Mouse (Mus musculus) heart, embryonic 15.5 days (tissue): ENCODE data around the gene Pdpr. TPM values are rescaled to one million over a fixed set of nuclear protein-coding genes. Genes with fewer than 3 reads are reported as not detected.

ENCODE experiments used
- ATAC-seq: fragments of 200-750 bp; cut with Nextera tagmentation; replicated peaks from 2 replicates; pipeline ENCODE4 v1.8.0; 2017; ENCODE audit warnings: low read depth, moderate TSS enrichment; ENCODE audit not compliant: insufficient number of reproducible peaks, insufficient read depth, low FRiP score
- H3K27ac ChIP-seq: fragments of 300-500 bp; sonication (generic); 2 replicates; pipeline ENCODE4 v1.5.1; 2015; ENCODE audit warnings: mild to moderate bottlenecking, inconsistent platforms
- H3K27me3 ChIP-seq: fragments of 300-500 bp; sonication (generic); 2 replicates; pipeline ENCODE4 v1.6.1; 2015; ENCODE audit warnings: inconsistent platforms
- H3K36me3 ChIP-seq: fragments of 300-500 bp; sonication (generic); 2 replicates; pipeline ENCODE4 v1.6.1; 2015; ENCODE audit warnings: mild to moderate bottlenecking, inconsistent platforms
- H3K4me1 ChIP-seq: fragments of 300-500 bp; sonication (generic); replicated peaks from 2 replicates; pipeline ENCODE4 v1.6.1; 2015; ENCODE audit warnings: inconsistent platforms
- H3K4me2 ChIP-seq: fragments of 300-500 bp; sonication (generic); 2 replicates; pipeline ENCODE4 v1.6.1; 2015; ENCODE audit warnings: inconsistent platforms, mild to moderate bottlenecking, moderate library complexity
- H3K4me3 ChIP-seq: fragments of 300-500 bp; sonication (generic); 2 replicates; pipeline ENCODE4 v1.5.1; 2015; ENCODE audit warnings: mild to moderate bottlenecking, inconsistent platforms
- H3K9ac ChIP-seq: fragments of 300-500 bp; sonication (generic); 2 replicates; pipeline ENCODE4 v1.6.1; 2015; ENCODE audit warnings: mild to moderate bottlenecking, inconsistent platforms
- H3K9me3 ChIP-seq: fragments of 300-500 bp; sonication (generic); replicated peaks from 2 replicates; pipeline ENCODE4 v1.6.1; 2016; ENCODE audit warnings: inconsistent platforms
- WGBS: fragments of 180-500 bp; shearing (Covaris S2); methylation state at CpG from one replicate; pipeline ENCODE4 v1.1.7; 2015; ENCODE audit warnings: mixed read lengths; 5-methylcytosine and 5-hydroxymethylcytosine counted together
- polyA plus RNA-seq: library from polyadenylated mRNA; unstranded; fragments of >200 nt; fragmentation: Nextera tagmentation; extraction: Ambion mirVana; gene quantifications from 2 replicates; pipeline ENCODE4 v1.2.1, GENCODE M21; 2015

Pdpr gene
- polyA plus RNA-seq, 1 experiment from 2014 or later = 10.2 TPM

GRCm38 (mm10) chr8:111185472-111185947 is 91.1 kb downstream of the Pdpr start:
- ATAC-seq = no peak
- Histone ChIP-seq H3K9me3 (no peaks in the 10 kb centered on the region), H3K36me3 (peaks cover 46% of the 10 kb centered on the region), H3K27me3 (no peaks in the 10 kb centered on the region), H3K4me3 (no peak overlapping the region), H3K9ac (no peak overlapping the region), H3K4me2 (no peak overlapping the region), H3K27ac (no peak overlapping the region), H3K4me1 (0 out of 2 replicates have a peak, but pooled peaks cover 2% of the 10 kb centered on the region)
- WGBS = 54% methylated on average over 4 of the region's 4 CpGs

Other genes starting within 250 kb of the Pdpr start
- gene Cog4, start 248.0 kb upstream of the Pdpr start, polyA plus RNA-seq = 53.9 and 60.1 TPM in 2 replicates
- 65.1 and 85.4 TPM in 2 replicates for gene Sf3b3, start 247.8 kb upstream of the Pdpr start, polyA plus RNA-seq
- 4.8 and 7.1 TPM in 2 replicates for gene Fuk, start 192.1 kb upstream of the Pdpr start, polyA plus RNA-seq
- gene St3gal2, start 174.7 kb upstream of the Pdpr start, polyA plus RNA-seq = 15.2 and 17.2 TPM in 2 replicates
- 8.6 and 12.5 TPM in 2 replicates for gene Ddx19a, start 96.8 kb upstream of the Pdpr start, polyA plus RNA-seq
- 3.3 and 4.1 TPM in 2 replicates for gene Ddx19b, start 62.9 kb upstream of the Pdpr start, polyA plus RNA-seq
- 28.5 and 37.9 TPM in 2 replicates for gene Aars, start 61.5 kb upstream of the Pdpr start, polyA plus RNA-seq
- gene Exosc6, start 38.3 kb upstream of the Pdpr start, polyA plus RNA-seq = 4.1 and 11.9 TPM in 2 replicates
- gene Clec18a, start 2.2 kb upstream of the Pdpr start, polyA plus RNA-seq = not detected in 2 replicates
- gene Glg1, start 164.6 kb downstream of the Pdpr start, polyA plus RNA-seq = 50.8 and 64.1 TPM in 2 replicates
- 28.8 and 38.9 TPM in 2 replicates for gene Rfwd3, start 205.6 kb downstream of the Pdpr start, polyA plus RNA-seq
- gene Mlkl, start 243.5 kb downstream of the Pdpr start, polyA plus RNA-seq = 3.6 and 3.8 TPM in 2 replicates